Mouse (Mus musculus) kidney, postnatal 0 days (tissue): Measurements from ENCODE around the gene Fancc. TPM values are rescaled to one million over a fixed set of nuclear protein-coding genes. Genes with fewer than 3 reads are reported as not detected.

Source experiments
- ATAC-seq: fragments of 200-750 bp; cut with Nextera tagmentation; replicated peaks from 2 replicates; pipeline ENCODE4 v1.8.0; 2017; ENCODE audit warnings: low read depth, moderate number of reproducible peaks, moderate TSS enrichment, moderate library complexity; ENCODE audit not compliant: low FRiP score
- DNase-seq: peaks from one replicate; pipeline ENCODE4 v3.0.0-alpha.2; 2016; ENCODE audit warnings: low spot score
- H3K27ac ChIP-seq: fragments of 300-500 bp; sonication (generic); 2 replicates; pipeline ENCODE4 v1.5.1; 2014; ENCODE audit warnings: mild to moderate bottlenecking
- H3K27me3 ChIP-seq: fragments of 300-500 bp; sonication (generic); 2 replicates; pipeline ENCODE4 v1.6.1; 2014; ENCODE audit warnings: low read length, mixed read lengths; ENCODE audit not compliant: insufficient read depth
- H3K36me3 ChIP-seq: fragments of 300-500 bp; sonication (generic); 2 replicates; pipeline ENCODE4 v1.6.1; 2014; ENCODE audit warnings: low read length, mixed read lengths; ENCODE audit not compliant: insufficient read depth
- H3K4me1 ChIP-seq: fragments of 300-500 bp; sonication (generic); replicated peaks from 2 replicates; pipeline ENCODE4 v1.6.1; 2014; ENCODE audit warnings: antibody characterized with exemption, low read length, mixed read lengths; ENCODE audit not compliant: insufficient read depth
- H3K4me2 ChIP-seq: fragments of 300-500 bp; sonication (generic); 2 replicates; pipeline ENCODE4 v1.6.1; 2014; ENCODE audit warnings: mild to moderate bottlenecking, low read length, moderate library complexity, mixed read lengths
- H3K4me3 ChIP-seq: fragments of 300-500 bp; sonication (generic); replicated peaks from 2 replicates; pipeline ENCODE4 v1.5.1; 2014; ENCODE audit warnings: low read depth, low read length
- H3K9ac ChIP-seq: fragments of 300-500 bp; sonication (generic); 2 replicates; pipeline ENCODE4 v1.6.1; 2014; ENCODE audit warnings: low read depth, low read length
- H3K9me3 ChIP-seq: fragments of 300-500 bp; sonication (generic); replicated peaks from 2 replicates; pipeline ENCODE4 v1.6.1; 2016; ENCODE audit warnings: low read length, inconsistent platforms, mixed read lengths
- CTCF ChIP-seq: IDR thresholded peaks from 2 replicates; pipeline ENCODE4 v1.5.1; 2016; ENCODE audit warnings: antibody characterized with exemption, low read depth, mild to moderate bottlenecking, moderate library complexity
- WGBS: fragments of 180-500 bp; shearing (Covaris S2); extraction: QIAGEN DNeasy Blood & Tissue Kit; methylation state at CpG from one replicate; pipeline ENCODE4 v1.1.7; 2014; 5-methylcytosine and 5-hydroxymethylcytosine counted together
- polyA plus RNA-seq: library from polyadenylated mRNA; unstranded; fragments of >200 nt; fragmentation: Nextera tagmentation; extraction: Ambion mirVana; gene quantifications from 2 replicates; pipeline ENCODE4 v1.2.1, GENCODE M21; 2015

Fancc gene
- polyA plus RNA-seq, 1 experiment from 2014 or later: 16.2 TPM

DNA sequence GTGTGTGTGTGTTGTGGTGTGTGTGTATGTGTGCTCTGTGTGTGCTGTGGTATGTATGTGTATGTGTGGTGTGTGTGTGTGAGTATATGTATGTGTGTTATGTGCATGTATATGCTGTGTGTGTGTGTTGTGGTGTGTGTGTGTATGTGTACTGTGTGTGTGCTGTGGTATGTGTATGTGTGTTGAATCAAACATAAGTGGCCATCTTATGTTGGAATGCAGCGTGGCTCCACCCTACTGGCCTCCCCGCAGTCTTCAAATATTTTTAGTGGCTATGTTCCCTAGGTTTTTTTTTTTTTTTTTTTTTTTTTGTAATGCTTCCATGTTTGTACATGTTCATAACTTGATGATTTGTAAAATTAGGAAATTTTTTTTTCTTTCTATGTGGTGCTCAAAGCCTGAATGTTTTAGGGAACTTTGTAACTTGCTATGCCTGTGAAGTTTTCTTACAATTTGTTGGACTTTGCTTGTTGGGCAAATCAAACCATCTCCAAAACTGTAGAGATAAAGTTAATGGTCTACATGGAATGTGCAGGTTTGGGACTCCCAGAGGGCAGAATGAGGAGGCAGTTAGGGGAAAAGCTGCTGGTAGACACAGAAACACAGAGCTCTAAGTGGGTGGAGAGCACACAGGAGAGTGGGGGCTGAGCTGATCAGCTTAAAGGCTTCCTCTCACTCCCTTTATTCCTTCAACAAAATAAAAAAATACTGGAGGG lies 244.6 kb downstream of the Fancc start:
- Histone ChIP-seq H3K27me3 (no peaks in the 10 kb centered on the region), H3K4me3 (no peak overlapping the region), H3K4me2 (peak overlapping the region; percentile 30; the same call in 1 of the 2 replicates), H3K9me3 (no peaks in the 10 kb centered on the region), H3K36me3 (no peaks in the 10 kb centered on the region), H3K4me1 (peaks cover 72% of the 10 kb centered on the region), H3K9ac (0 out of 2 replicates have a peak overlapping the region, but pooled peaks have one; percentile 5), H3K27ac (peak overlapping the region; percentile 85)
- 58% methylated on average over 2 of the region's 2 CpGs for WGBS
- TF ChIP-seq CTCF: no peak
- DNase-seq: no peak
- ATAC-seq: no peak

DNA sequence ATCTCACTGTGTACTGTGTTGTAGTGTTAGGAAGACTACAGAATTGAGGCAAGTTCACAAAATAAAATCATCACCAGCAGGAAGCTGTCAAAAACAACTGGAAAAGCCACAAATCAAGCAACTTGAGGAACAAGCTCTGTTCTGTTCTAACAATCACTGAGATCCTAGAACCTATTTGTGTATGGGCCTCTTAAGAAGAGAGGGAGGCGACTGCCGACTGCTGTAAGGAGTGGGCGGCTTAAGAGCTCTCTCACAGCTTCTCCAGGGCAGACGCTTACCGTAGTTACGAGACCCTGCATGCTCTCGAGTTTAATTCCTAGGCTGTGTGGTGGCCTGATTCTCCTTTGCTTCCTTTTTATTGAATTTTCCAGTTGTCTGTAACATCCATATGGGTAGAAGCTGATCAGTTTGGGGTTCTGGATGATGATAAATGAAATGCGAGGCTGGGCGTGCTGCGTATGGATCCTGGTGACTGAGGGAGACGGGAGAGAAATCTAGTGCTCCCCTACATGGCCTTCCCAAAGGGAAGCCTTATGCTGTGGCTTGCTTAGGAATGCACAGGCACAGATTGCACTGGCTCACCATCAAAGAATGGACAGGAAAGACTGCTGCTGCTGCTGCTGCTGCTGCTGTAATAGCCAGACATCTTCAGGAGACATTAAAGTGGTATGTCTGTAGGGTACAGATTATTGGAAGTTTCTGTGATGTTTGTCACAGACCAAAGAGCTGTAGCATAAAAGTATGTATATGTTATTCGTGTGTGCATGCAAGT lies 245.8 kb downstream of the Fancc start:
- peaks cover 78% of the 10 kb centered on the region for H3K4me1 ChIP-seq

DNA sequence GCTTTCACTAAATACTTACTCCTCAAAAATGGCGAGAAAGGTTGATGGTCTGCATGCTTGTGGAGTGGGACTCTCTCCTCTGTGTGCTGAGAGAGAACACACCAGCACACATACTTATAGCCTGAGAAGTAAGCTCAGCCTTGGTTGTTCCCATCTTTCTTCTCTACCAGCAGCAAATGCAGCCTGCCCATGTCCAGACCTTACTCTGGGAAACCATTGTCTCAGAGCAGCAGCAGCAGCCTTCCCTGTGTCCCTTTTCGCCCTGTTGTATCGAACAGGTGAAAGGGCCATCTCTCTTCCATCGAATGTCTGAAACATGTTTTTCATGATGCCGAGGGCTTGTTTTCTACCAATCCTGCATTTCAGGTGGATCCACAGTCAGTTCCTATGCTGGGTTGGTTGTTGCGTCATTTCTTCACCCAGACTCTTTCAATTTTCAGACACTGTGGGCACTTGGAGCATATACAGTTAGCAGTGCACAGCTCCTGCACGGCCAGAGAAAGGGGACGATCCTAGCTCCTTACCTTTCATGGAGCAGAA lies 246.6 kb downstream of the Fancc start:
- Histone ChIP-seq H3K36me3 (no peaks in the 10 kb centered on the region), H3K9ac (no peak overlapping the region), H3K4me3 (no peak overlapping the region), H3K4me1 (peaks cover 78% of the 10 kb centered on the region), H3K9me3 (no peaks in the 10 kb centered on the region), H3K27me3 (no peaks in the 10 kb centered on the region), H3K27ac (peak overlapping the region; percentile 85; the same call in 1 of the 2 replicates), H3K4me2 (no peak overlapping the region)
- no peak for TF ChIP-seq CTCF
- WGBS: 80% methylated on average over 8 of the region's 8 CpGs
- DNase-seq: no peak
- ATAC-seq: no peak

More for the DNA sequence above, 245.8 kb downstream of the Fancc start:
- 0 out of 2 replicates have a peak overlapping the region, but pooled peaks have one; percentile 24 for H3K9ac ChIP-seq
- H3K36me3 ChIP-seq: no peaks in the 10 kb centered on the region
- no peaks in the 10 kb centered on the region for H3K27me3 ChIP-seq
- no peak for TF ChIP-seq CTCF
- peak; percentile 70 for DNase-seq
- no peaks in the 10 kb centered on the region for H3K9me3 ChIP-seq
- H3K4me2 ChIP-seq: peak overlapping the region; percentile 30; the same call in 1 of the 2 replicates
- no peak for ATAC-seq
- H3K27ac ChIP-seq: peak overlapping the region; percentile 85
- no peak overlapping the region for H3K4me3 ChIP-seq
- 42% methylated on average over 12 of the region's 12 CpGs for WGBS

DNA sequence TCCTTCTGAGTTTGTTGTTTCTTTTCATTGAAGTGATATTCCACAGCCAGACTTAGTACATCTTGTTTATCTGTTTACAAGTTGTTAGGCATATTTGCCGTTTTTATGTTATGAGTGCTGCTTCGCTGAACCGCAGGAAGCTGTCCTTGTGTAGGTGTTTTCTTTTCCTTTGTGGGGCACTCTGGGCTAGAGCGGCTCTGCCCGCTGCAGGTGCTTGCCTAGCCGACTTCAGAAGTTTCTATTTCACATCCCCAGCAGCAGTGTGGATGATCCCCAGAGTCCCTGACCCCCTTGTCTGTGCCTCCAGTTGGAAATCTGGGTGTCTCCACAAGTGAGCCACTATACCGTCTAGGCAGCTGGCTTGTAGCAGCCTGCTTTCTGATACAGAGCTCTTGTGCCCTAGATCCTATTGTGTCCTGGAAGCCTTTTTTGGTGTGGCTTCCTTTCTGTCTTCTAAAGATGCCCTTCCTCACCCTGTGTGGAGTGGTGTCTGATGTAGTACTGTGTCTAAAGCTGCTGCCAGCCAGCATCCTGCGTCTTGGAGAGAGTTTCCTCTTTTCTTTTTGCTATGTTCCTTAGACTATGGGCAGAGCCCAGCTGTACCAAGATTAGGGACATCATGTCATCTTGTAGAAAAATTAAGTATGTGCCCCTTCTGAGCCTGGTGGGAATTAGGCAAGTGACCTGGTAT lies 247.2 kb downstream of the Fancc start:
- no peak for ATAC-seq
- WGBS: 44% methylated on average over 8 of the region's 8 CpGs
- Histone ChIP-seq H3K9me3 (no peaks in the 10 kb centered on the region), H3K9ac (no peak overlapping the region), H3K4me1 (peaks cover 77% of the 10 kb centered on the region), H3K36me3 (no peaks in the 10 kb centered on the region), H3K27ac (peak overlapping the region; percentile 85), H3K4me3 (no peak overlapping the region), H3K27me3 (no peaks in the 10 kb centered on the region), H3K4me2 (peak overlapping the region; percentile 17)
- DNase-seq: no peak
- TF ChIP-seq CTCF: no peak

DNA sequence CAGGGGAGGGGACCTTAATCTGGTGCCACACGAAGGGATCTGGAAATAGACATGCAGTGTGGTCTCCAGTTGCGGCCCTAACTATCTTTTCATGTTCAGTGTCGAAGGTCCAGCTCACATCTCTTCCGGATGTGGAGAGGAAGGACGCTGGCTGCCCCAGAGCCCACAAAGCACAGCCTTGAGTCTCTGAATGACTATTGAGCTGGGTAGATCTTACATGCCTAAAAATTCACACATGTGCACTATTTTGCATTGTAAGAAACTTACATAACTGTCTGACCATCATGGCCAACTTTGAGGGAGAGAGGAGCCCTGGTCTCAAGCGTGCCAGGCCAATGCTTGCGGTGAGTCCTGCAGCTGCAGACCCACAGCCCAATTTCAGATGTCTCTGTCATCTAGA lies 247.9 kb downstream of the Fancc start:
- no peak for ATAC-seq
- H3K27ac ChIP-seq: peak overlapping the region; percentile 85
- H3K4me2 ChIP-seq: peak overlapping the region; percentile 17; the same call in 1 of the 2 replicates
- WGBS: 56% methylated on average over 7 of the region's 7 CpGs
- peaks cover 70% of the 10 kb centered on the region for H3K4me1 ChIP-seq
- no peak overlapping the region for H3K9ac ChIP-seq
- no peaks in the 10 kb centered on the region for H3K36me3 ChIP-seq
- TF ChIP-seq CTCF: no peak
- no peaks in the 10 kb centered on the region for H3K27me3 ChIP-seq
- no peak overlapping the region for H3K4me3 ChIP-seq
- H3K9me3 ChIP-seq: no peaks in the 10 kb centered on the region
- no peak for DNase-seq

DNA sequence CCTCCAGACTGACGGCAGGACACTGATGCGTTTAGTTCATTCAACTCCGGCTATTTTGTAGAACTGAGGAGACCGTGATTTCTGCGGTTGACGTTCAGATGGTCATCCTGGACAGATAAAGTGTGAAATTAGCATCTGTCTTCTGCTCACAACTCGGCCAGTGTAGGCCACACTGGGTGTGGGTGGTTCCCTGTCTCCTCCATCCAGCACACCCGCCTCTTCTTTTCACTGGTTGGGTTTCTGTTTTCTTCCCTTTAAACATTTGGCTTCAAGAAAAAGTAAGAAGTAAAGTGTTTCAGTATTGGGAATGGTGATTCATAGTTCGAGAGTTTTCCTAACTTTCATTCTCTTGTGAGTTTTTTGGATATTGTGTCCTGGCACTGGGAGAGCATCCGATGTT lies 248.8 kb downstream of the Fancc start:
- no peaks in the 10 kb centered on the region for H3K9me3 ChIP-seq
- no peak overlapping the region for H3K9ac ChIP-seq
- WGBS: 87% methylated on average over 10 of the region's 10 CpGs
- no peak overlapping the region for H3K27ac ChIP-seq
- no peak overlapping the region for H3K4me3 ChIP-seq
- DNase-seq (no peak), ATAC-seq (no peak)
- TF ChIP-seq CTCF: no peak
- H3K4me2 ChIP-seq: no peak overlapping the region
- H3K4me1 ChIP-seq: peaks cover 66% of the 10 kb centered on the region
- H3K36me3 ChIP-seq: no peaks in the 10 kb centered on the region
- no peaks in the 10 kb centered on the region for H3K27me3 ChIP-seq
